Mouse (Mus musculus) hematopoietic stem cell, adult 5-6 weeks (primary cell): Measurements from ENCODE around the gene Sprr2b. TPM values are rescaled to one million over a fixed set of nuclear protein-coding genes. Genes with fewer than 3 reads are reported as not detected.
"Not testable (repeated sequence)": the region's sequence is repeated elsewhere in the genome, so short reads cannot be mapped to it uniquely, and the experiment has no call there.

Experiments used
- ATAC-seq, 2 experiments: fragments of 125-278 bp in 1 of 2; replicated peaks in 1 of 2; 2 replicates each; pipeline ENCODE4 v1.8.0; 2016 to 2017; ENCODE audit warnings: inconsistent platforms in 2 of 2, mild to moderate bottlenecking in 2 of 2, moderate number of reproducible peaks in 2 of 2, low read depth in 1 of 2, moderate TSS enrichment in 1 of 2; ENCODE audit not compliant: low FRiP score in 2 of 2, poor library complexity in 2 of 2, severe bottlenecking in 2 of 2, insufficient read depth in 1 of 2, low TSS enrichment in 1 of 2
- total RNA-seq: library from RNA; stranded (forward); fragments of 172-1452, 232-1000 nt; gene quantifications from 2 replicates; pipeline ENCODE4 v1.2.3, GENCODE M21; 2017

The Sprr2b gene
- not detected in 2 replicates for total RNA-seq

DNA sequence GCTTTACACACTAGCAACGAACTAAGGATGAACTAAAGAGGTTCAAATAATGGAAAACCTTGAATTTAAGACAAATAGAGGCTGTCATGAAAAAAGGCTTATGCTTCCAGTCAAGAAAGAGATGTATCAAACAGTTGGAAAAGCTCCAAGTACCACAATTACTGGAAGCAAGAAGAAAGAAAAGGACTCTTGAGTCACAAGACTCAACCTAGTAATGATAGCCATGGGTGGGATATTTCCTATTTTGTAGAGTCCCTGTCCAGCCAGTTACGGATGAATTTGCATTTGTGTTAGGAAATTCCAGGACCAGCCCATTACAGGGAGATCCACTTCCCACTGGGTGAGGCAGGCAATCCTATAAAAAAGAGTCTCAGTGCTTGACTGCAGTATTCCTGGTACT is at the start of gene Sprr2b:
TSS of gene Sprr2b (plus strand) at position 301 of the 400 bp plus-strand sequence.
- ATAC-seq = peak in 1 of 2 experiments; percentile 37; a peak in 1 of 4 replicates

DNA sequence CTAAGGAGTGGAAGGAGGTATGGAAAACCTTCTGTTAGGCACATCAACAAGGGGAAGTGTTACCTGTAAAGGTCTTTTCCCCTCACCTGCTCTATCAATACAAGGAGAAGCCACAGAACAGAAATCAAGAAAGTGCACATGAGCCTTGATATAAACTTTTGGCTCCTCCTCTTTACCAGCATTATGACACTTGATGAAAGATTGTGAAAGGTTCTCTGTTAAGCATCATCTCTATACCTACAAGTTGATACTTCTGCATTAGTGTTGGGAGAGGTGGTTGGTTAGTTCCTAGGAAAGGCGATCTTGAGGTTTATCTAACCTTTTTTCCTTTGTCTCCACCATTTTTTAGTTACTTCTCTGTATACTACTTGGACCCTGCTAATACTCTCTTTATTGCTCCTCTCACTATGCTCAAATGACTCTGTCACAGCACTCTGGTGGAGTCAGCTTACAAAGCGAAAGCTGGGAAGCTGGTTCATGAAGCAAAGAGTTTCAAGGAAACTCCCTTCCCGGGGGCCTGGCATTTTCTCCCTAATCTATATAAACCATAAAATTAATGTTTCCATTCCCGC is 44.9 kb upstream of the Sprr2b start:
- peak; percentile 12 to 40; a peak in 2 of 4 replicates for ATAC-seq

GRCm38 (mm10) chr3:92273504-92273903 is 42.9 kb upstream of the Sprr2b start:
- ATAC-seq = not testable (repeated sequence)

GRCm38 (mm10) chr3:92274018-92274417 is 42.4 kb upstream of the Sprr2b start:
- not testable (repeated sequence) for ATAC-seq

GRCm38 (mm10) chr3:92279663-92280062 is 36.8 kb upstream of the Sprr2b start:
- ATAC-seq = not testable (repeated sequence)

GRCm38 (mm10) chr3:92280963-92281606 is 35.3 kb upstream of the Sprr2b start:
- not testable (repeated sequence) for ATAC-seq

- ATAC-seq = peak; percentile 43 to 55; a peak in 2 of 4 replicates
Observed at GRCm38 (mm10) chr3:92285101-92285500, 31.3 kb upstream of the Sprr2b start, which contains the start of gene Sprr2a3. Gene Sprr2a3 (plus strand): TSS chr3:92285417.

DNA sequence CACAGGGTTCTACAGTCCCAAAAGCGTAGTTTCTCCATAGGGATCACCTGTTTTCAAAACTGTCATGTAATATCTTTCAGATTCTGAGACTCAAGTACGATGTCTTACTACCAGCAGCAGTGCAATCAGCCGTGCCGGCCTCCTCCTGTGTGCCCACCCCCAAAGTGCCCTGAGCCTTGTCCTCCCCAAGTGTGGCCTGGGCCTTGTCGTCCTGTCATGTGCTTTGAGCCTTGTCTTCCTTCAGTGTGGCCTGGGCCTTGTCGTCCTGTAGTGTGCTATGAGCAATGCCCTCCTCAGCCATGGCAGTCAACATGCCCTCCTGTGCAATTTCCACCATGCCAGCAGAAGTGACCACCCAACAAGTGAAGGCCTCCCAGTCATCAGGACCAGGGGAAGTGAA is 27.9 kb upstream of the Sprr2b start:
- ATAC-seq = peak in 1 of 2 experiments; percentile 21; a peak in 1 of 4 replicates

DNA sequence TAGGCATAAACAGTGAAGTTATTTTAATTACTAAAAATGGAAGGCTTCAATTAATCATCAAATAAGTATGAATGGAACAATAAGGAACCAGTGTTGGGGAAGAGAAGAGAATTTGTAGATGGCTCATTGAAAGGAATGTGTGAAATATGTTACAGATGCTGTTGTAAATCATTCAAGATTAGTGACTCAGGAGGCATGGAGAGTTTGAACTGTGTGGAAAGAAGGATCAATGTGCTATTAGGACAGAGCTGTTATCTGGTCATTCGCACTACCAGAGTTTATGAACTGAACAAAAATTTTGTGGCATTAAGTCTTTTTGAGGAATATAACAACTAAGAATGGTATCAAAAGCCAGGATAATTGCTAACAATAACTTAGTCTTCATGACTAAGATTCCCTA is 9.0 kb upstream of the Sprr2b start:
- no peak for ATAC-seq

GRCm38 (mm10) chr3:92317384-92317783 is 964 bp downstream of the Sprr2b start:
- no peak for ATAC-seq

GRCm38 (mm10) chr3:92336278-92336677 is 19.9 kb downstream of the Sprr2b start:
- ATAC-seq = no peak

GRCm38 (mm10) chr3:92338840-92339239 is 22.4 kb downstream of the Sprr2b start, which contains the start of gene Sprr2d:
Gene Sprr2d (plus strand): TSS chr3:92339140.
- no peak for ATAC-seq

DNA sequence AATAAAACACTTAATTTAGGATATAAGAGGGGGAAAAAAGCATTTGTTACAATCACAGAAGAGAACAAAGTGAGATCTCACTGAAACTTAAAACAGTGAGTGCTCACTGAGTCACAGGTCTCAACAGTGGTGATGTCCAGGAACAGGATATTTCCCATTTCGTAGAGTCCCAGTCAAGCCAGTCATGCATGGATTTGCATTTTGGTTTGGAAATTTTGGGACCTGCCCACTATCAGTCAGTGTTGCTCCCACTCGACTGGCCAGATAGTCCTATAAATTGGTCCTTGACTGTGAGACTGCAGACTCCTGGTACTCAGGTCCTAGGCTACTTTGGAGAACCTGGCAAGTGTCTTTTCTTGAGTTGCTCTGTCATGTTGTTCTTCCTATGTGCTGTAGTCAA is 35.4 kb downstream of the Sprr2b start, which contains the start of gene Sprr2e:
TSS of gene Sprr2e (plus strand) at position 301 of the 400 bp plus-strand sequence.
- ATAC-seq = no peak

DNA sequence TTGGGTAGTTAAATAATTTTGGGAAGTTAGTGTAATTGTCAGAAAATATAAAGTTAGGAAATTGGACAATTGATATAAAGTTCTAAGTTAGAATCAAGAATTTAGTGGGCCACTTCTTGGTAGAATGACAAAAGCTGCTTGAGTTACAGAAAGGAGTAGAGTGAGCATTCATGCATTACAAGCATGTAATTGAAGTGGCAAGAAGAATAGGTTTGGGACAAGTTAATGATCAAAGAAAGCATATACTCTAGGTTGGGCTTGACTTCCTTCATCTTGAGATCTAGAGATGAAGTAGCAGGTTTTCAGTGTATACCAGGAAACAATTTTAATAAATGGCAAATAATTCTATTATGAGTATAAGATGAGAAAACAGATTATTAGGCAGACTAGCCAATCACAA is 45.2 kb downstream of the Sprr2b start:
- no peak for ATAC-seq

GRCm38 (mm10) chr3:92364887-92365286 is 48.5 kb downstream of the Sprr2b start, which contains the start of gene Sprr2f:
Gene Sprr2f (plus strand): TSS chr3:92365187.
- ATAC-seq = no peak
